Mouse (Mus musculus) testis, adult 2 months (tissue): ENCODE measurements around the gene Smpdl3a. TPM values are rescaled to one million over a fixed set of nuclear protein-coding genes. Genes with fewer than 3 reads are reported as not detected.
A peak's percentile ranks its signal among the peaks of the same experiment; 100 is the strongest.

Source experiments
- H3K27ac ChIP-seq: fragments of 200-500 bp; 2 replicates; pipeline ENCODE4 v1.5.1; 2012; ENCODE audit warnings: low read depth, low read length; ENCODE audit not compliant: control insufficient read depth, insufficient read depth
- H3K27me3 ChIP-seq: fragments of 200-500 bp; 2 replicates; pipeline ENCODE4 v1.6.1; 2012; ENCODE audit warnings: mild to moderate bottlenecking, low read length, moderate library complexity; ENCODE audit not compliant: control insufficient read depth, insufficient read depth
- H3K36me3 ChIP-seq: fragments of 200-500 bp; 2 replicates; pipeline ENCODE4 v1.6.1; 2012; ENCODE audit warnings: mild to moderate bottlenecking, low read length; ENCODE audit not compliant: control insufficient read depth, insufficient read depth
- H3K4me1 ChIP-seq: fragments of 200-500 bp; 2 replicates; pipeline ENCODE4 v1.6.1; 2012; ENCODE audit warnings: low read length; ENCODE audit not compliant: control insufficient read depth, insufficient read depth
- H3K4me3 ChIP-seq: fragments of 200-500 bp; 2 replicates; pipeline ENCODE4 v1.5.1; 2012; ENCODE audit warnings: low read depth, mild to moderate bottlenecking, low read length, moderate library complexity, mixed read lengths; ENCODE audit not compliant: control insufficient read depth
- CTCF ChIP-seq: fragments of 200-500 bp; IDR thresholded peaks from 2 replicates; pipeline ENCODE4 v1.5.1; 2012; ENCODE audit warnings: low read depth, mild to moderate bottlenecking, inconsistent platforms, low read length, moderate library complexity; ENCODE audit not compliant: control insufficient read depth, insufficient read depth, insufficient replicate concordance
- POLR2A ChIP-seq: fragments of 200-500 bp; IDR thresholded peaks from 2 replicates; pipeline ENCODE4 v1.6.1; 2012; ENCODE audit warnings: low read depth, mild to moderate bottlenecking, inconsistent platforms, low read length, moderate library complexity; ENCODE audit not compliant: control insufficient read depth
- polyA plus RNA-seq: library from polyadenylated mRNA; depleted of rRNA; stranded (reverse); fragments of >200 nt; gene quantifications from 2 replicates; pipeline ENCODE4 v1.2.3, GENCODE M21; 2012

The Smpdl3a gene
- polyA plus RNA-seq, 1 experiment = 16.7 TPM

GRCm38 (mm10) chr10:57795542-57795941 is 1.4 kb downstream of the Smpdl3a start:
- Histone ChIP-seq H3K27ac (no peak overlapping the region), H3K4me3 (peak overlapping the region; percentile 90; the same call in 1 of the 2 replicates), H3K27me3 (no peaks in the 10 kb centered on the region), H3K4me1 (peaks cover 13% of the 10 kb centered on the region), H3K36me3 (no peaks in the 10 kb centered on the region)
- no peak for TF ChIP-seq CTCF
- no peak for TF ChIP-seq POLR2A

GRCm38 (mm10) chr10:57796057-57796456 is 1.9 kb downstream of the Smpdl3a start:
- Histone ChIP-seq H3K4me3 (no peak overlapping the region), H3K27ac (no peak overlapping the region), H3K36me3 (no peaks in the 10 kb centered on the region), H3K27me3 (no peaks in the 10 kb centered on the region), H3K4me1 (peaks cover 13% of the 10 kb centered on the region)
- TF ChIP-seq CTCF (no peak), POLR2A (no peak)

DNA sequence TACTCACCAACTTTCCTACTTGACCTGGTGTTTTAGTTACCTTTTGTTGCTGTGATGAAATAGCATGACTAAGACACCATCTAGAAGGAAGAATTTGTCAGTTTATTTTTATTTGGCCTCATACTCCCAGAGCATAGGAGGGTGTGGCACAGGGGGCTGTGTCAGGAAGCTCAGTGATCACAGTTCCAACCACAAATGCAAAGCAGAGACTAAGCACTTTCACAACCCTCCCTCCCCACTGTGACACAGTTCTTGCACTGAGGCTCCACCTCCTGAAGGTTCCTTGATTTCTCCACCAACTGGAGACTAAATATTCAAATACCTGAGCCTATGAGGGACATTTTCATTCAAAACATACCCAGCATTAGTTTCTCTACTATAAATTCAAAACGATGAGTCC is 5.4 kb downstream of the Smpdl3a start:
- Histone ChIP-seq H3K27me3 (no peaks in the 10 kb centered on the region), H3K27ac (no peak overlapping the region), H3K4me3 (no peak overlapping the region), H3K4me1 (peaks cover 10% of the 10 kb centered on the region), H3K36me3 (no peaks in the 10 kb centered on the region)
- TF ChIP-seq CTCF (no peak), POLR2A (no peak)

GRCm38 (mm10) chr10:57807754-57808153 is 13.6 kb downstream of the Smpdl3a start:
- TF ChIP-seq CTCF = no peak
- no peak for TF ChIP-seq POLR2A
- no peaks in the 10 kb centered on the region for H3K27me3 ChIP-seq
- no peaks in the 10 kb centered on the region for H3K4me1 ChIP-seq
- no peak overlapping the region for H3K4me3 ChIP-seq
- H3K36me3 ChIP-seq = no peaks in the 10 kb centered on the region
- H3K27ac ChIP-seq = no peak overlapping the region

DNA sequence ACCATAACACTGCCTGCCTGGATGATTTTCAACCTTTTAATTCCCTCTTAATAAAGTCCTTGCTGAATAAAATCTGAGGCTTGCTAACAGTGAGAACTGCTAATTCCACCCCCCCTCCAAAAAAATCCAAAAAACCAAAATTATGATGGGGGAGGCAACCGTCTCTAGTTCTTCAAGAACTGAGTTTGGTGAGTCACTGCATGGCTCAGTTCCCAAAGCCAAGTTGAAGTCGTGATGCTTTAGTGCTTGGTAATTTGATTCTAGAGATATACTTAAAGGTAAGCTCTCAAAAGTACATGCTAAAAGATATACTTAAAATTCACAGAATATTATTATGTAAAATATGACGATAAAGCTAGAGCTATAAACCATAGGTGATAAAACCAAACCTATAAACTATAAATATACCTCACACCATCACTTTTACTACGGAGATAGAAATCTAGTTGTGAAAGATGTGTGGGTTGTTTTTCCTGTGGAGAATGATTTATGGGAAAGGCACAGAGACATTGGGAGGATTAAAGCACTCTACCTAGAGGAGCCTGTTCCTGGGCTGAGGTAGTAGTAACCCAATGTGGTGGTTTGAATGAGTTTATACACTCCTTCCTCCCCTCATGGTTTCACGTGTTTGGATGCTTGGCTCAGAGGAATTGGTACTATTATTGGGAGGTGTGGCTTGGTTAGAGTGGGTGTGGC is 18.2 kb downstream of the Smpdl3a start:
- H3K27me3 ChIP-seq = no peaks in the 10 kb centered on the region
- H3K36me3 ChIP-seq = no peaks in the 10 kb centered on the region
- no peak overlapping the region for H3K27ac ChIP-seq
- TF ChIP-seq CTCF = no peak
- no peak for TF ChIP-seq POLR2A
- no peak overlapping the region for H3K4me3 ChIP-seq
- H3K4me1 ChIP-seq = no peaks in the 10 kb centered on the region

DNA sequence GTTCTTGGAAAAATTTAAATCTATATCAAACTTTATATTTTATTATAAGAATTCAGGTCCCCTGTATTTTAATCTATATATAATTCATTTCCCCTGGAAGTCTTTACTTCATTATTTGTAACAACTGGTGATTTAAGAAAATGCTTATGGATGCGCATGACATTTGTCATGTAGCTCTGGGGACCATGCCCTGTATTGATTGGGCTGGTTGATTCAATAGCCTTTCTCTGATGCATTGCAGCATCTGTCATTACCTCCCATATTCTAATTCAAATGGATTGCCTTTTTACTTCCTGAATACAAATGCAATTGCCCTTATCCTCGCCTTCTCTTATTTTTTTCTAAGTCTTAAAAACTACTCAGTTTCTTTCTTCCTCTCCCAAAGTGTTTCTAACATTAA is 20.2 kb downstream of the Smpdl3a start:
- TF ChIP-seq POLR2A = no peak
- TF ChIP-seq CTCF = no peak
- no peaks in the 10 kb centered on the region for H3K27me3 ChIP-seq
- H3K4me3 ChIP-seq = no peak overlapping the region
- H3K36me3 ChIP-seq = no peaks in the 10 kb centered on the region
- H3K4me1 ChIP-seq = no peaks in the 10 kb centered on the region
- no peak overlapping the region for H3K27ac ChIP-seq

DNA sequence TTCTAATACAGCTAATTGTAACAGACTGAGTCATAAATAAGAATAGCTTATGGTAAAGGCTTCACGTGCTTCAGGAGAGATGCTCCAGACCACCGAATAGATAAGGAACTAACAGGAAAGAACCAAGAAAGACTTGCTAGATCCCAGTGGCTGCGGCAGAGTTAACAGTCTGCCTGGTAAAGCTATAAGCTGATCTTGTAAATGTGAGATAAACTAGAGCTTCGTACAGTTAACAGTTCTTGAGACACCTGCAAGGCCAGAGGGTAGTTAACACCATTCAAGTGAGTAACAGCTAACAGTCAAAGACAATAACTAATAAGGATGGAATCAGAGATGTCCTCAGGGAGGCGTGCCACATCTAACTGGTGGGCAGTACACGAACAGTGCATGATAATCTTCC is 21.7 kb downstream of the Smpdl3a start:
- H3K36me3 ChIP-seq = no peaks in the 10 kb centered on the region
- H3K27ac ChIP-seq = no peak overlapping the region
- TF ChIP-seq POLR2A (no peak), CTCF (no peak)

More for the DNA sequence above, 21.7 kb downstream of the Smpdl3a start:
- H3K27me3 ChIP-seq = no peaks in the 10 kb centered on the region
- H3K4me1 ChIP-seq = no peaks in the 10 kb centered on the region
- H3K4me3 ChIP-seq = no peak overlapping the region
